Mouse (Mus musculus) megakaryocyte progenitor cell, adult 5-6 weeks (primary cell): ENCODE data around the gene Dtd1. TPM values are rescaled to one million over a fixed set of nuclear protein-coding genes. Genes with fewer than 3 reads are reported as not detected.
"Not testable (repeated sequence)": the region's sequence is repeated elsewhere in the genome, so short reads cannot be mapped to it uniquely, and the experiment has no call there.

Experiments used
- ATAC-seq: replicated peaks from 2 replicates; pipeline ENCODE4 v1.8.0; 2016; ENCODE audit warnings: mild to moderate bottlenecking, moderate TSS enrichment, inconsistent platforms; ENCODE audit not compliant: poor library complexity
- total RNA-seq, 2 experiments: library from RNA; stranded (forward) in 1 of 2; stranded (reverse) in 1 of 2; fragments of 157-497, 149-512 nt in 1 of 2; fragments of 200-1000 nt in 1 of 2; gene quantifications; 2 replicates each; pipeline versions ENCODE4 v1.2.3 to v1.2.4; 2015 to 2017

Dtd1 gene
- 29.5 and 34.1 TPM in 2 replicates for total RNA-seq (2015)
- total RNA-seq (2017), result 59.8 and 63.1 TPM in 2 replicates

GRCm38 (mm10) chr2:144599831-144600687, at the start of gene Dtd1:
Gene Dtd1, plus strand, starts transcription at chr2:144599897.
- peak; percentile 98 for ATAC-seq

GRCm38 (mm10) chr2:144550529-144550928, 49.2 kb upstream of the Dtd1 start, which contains the start of gene Rbbp9:
Gene Rbbp9, minus strand, starts transcription at chr2:144550869.
- ATAC-seq, result peak; percentile 82

GRCm38 (mm10) chr2:144553905-144554304, 45.8 kb upstream of the Dtd1 start:
- no peak for ATAC-seq

- ATAC-seq, result peak; percentile 25
These were observed 44.3 kb upstream of the Dtd1 start for GRCm38 (mm10) chr2:144555286-144555819.

GRCm38 (mm10) chr2:144555820-144556552, 43.7 kb upstream of the Dtd1 start, which contains the start of gene Sec23b:
Gene Sec23b, plus strand, starts transcription at chr2:144556229.
- ATAC-seq, result peak; percentile 92

GRCm38 (mm10) chr2:144588723-144589122, 11.0 kb upstream of the Dtd1 start:
- ATAC-seq, result peak; percentile 60; the same call in 1 of the 2 replicates

GRCm38 (mm10) chr2:144593036-144593435, 6.7 kb upstream of the Dtd1 start:
- not testable (repeated sequence) for ATAC-seq

- peak; percentile 99 for ATAC-seq
These were observed 5.6 kb upstream of the Dtd1 start, which contains the start of gene Smim26 for GRCm38 (mm10) chr2:144593951-144594651. Gene Smim26, plus strand, starts transcription at chr2:144594054.

GRCm38 (mm10) chr2:144598006-144598405, 1.7 kb upstream of the Dtd1 start:
- ATAC-seq, result no peak

GRCm38 (mm10) chr2:144601576-144601975, 1.9 kb downstream of the Dtd1 start:
- ATAC-seq, result no peak

- no peak for ATAC-seq
These were observed 14.3 kb downstream of the Dtd1 start for GRCm38 (mm10) chr2:144613956-144614355.

GRCm38 (mm10) chr2:144617074-144617874, 17.6 kb downstream of the Dtd1 start:
- peak; percentile 90 for ATAC-seq

- no peak for ATAC-seq
These were observed 21.8 kb downstream of the Dtd1 start for GRCm38 (mm10) chr2:144621491-144621890.

GRCm38 (mm10) chr2:144633551-144633950, 33.9 kb downstream of the Dtd1 start:
- ATAC-seq, result no peak

- ATAC-seq, result no peak
These were observed 34.5 kb downstream of the Dtd1 start for GRCm38 (mm10) chr2:144634231-144634630.

GRCm38 (mm10) chr2:144634729-144635128, 35.0 kb downstream of the Dtd1 start:
- no peak for ATAC-seq

GRCm38 (mm10) chr2:144635644-144636320, 36.1 kb downstream of the Dtd1 start:
- peak; percentile 89 for ATAC-seq

GRCm38 (mm10) chr2:144637204-144637603, 37.5 kb downstream of the Dtd1 start:
- no peak for ATAC-seq

- no peak for ATAC-seq
These were observed 38.1 kb downstream of the Dtd1 start for GRCm38 (mm10) chr2:144637671-144638395.
